Mouse (Mus musculus): ENCODE data around the gene Gdpgp1.

DNA sequence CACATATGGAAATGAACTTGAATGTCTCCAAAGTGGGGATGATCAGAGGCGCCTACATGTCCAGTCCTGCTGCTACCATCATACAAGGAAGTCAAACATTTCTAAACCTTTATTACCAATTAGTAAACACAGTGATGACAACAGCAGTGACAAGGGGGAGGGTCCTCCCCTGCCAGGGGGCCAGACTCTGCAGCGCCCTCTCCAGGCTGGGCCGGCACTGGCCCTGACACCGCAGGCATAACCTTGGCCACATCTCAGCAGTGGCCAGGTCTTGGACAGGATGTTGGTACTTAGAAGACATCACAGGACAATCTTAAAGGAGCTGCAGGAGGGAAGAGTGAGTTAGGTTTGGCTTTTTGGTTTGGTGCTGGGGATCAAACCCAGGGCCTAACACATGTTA lies 5.6 kb upstream of the Gdpgp1 start:
- TF ChIP-seq CTCF (IDR thresholded peaks at IDR 0.05; ENCODE audit: insufficient read depth, low read depth, low read length) (no peak), POLR2A (IDR thresholded peaks at IDR 0.05; ENCODE audit: insufficient read depth, low read depth, low read length) (no peak)
